Mouse (Mus musculus) small intestine, adult 2 months (tissue): ENCODE results near the gene Slmap. TPM values are rescaled to one million over a fixed set of nuclear protein-coding genes. Genes with fewer than 3 reads are reported as not detected.
"Not testable (repeated sequence)": the region's sequence is repeated elsewhere in the genome, so short reads cannot be mapped to it uniquely, and the experiment has no call there.

ENCODE experiments used
- H3K27ac ChIP-seq: fragments of 200-500 bp; 2 replicates; pipeline ENCODE4 v1.5.1; 2012; ENCODE audit warnings: low read depth, low read length, control low read depth, inconsistent platforms; ENCODE audit not compliant: insufficient read depth
- H3K27me3 ChIP-seq: fragments of 200-500 bp; 2 replicates; pipeline ENCODE4 v1.6.1; 2012; ENCODE audit warnings: mild to moderate bottlenecking, moderate library complexity, low read length, inconsistent platforms; ENCODE audit not compliant: control insufficient read depth, insufficient read depth
- H3K36me3 ChIP-seq: fragments of 200-500 bp; 2 replicates; pipeline ENCODE4 v1.6.1; 2012; ENCODE audit warnings: mild to moderate bottlenecking, low read length, control low read depth, inconsistent platforms; ENCODE audit not compliant: control insufficient read depth, insufficient read depth
- H3K4me1 ChIP-seq: fragments of 200-500 bp; 2 replicates; pipeline ENCODE4 v1.6.1; 2012; ENCODE audit warnings: low read length, inconsistent platforms, mixed read lengths; ENCODE audit not compliant: control insufficient read depth, insufficient read depth, insufficient read length
- H3K4me3 ChIP-seq: fragments of 200-500 bp; 2 replicates; pipeline ENCODE4 v1.5.1; 2012; ENCODE audit warnings: low read depth, mild to moderate bottlenecking, control low read depth, inconsistent platforms, low read length, moderate library complexity
- CTCF ChIP-seq: fragments of 200-500 bp; IDR thresholded peaks from 2 replicates; pipeline ENCODE4 v1.5.1; 2012; ENCODE audit warnings: low read depth, mild to moderate bottlenecking, control low read depth, inconsistent platforms, low read length, moderate library complexity, mixed read lengths; ENCODE audit not compliant: insufficient replicate concordance, insufficient read length; ENCODE audit errors: extremely low read depth
- POLR2A ChIP-seq: fragments of 200-500 bp; IDR thresholded peaks from 2 replicates; pipeline ENCODE4 v1.6.1; 2012; ENCODE audit warnings: low read depth, mild to moderate bottlenecking, control low read depth, inconsistent platforms, low read length, moderate library complexity
- WGBS: fragments of 180-500 bp; shearing (Covaris S2); methylation state at CpG from one replicate; pipeline ENCODE4 v1.1.7; 2018; 5-methylcytosine and 5-hydroxymethylcytosine counted together
- polyA plus RNA-seq: library from polyadenylated mRNA; depleted of rRNA; stranded (reverse); fragments of >200 nt; gene quantifications from 2 replicates; pipeline ENCODE4 v1.2.3, GENCODE M21; 2012

Gene Slmap
- polyA plus RNA-seq, 1 experiment, result 25.1 TPM

GRCm38 (mm10) chr14:26517843-26518242 is 16.9 kb downstream of the Slmap start:
- 79% methylated on average over 4 of the region's 4 CpGs for WGBS
- Histone ChIP-seq H3K36me3 (0 out of 2 replicates have a peak, but pooled peaks cover 1% of the 10 kb centered on the region), H3K27ac (no peak overlapping the region), H3K27me3 (no peaks in the 10 kb centered on the region), H3K4me3 (no peak overlapping the region), H3K4me1 (0 out of 2 replicates have a peak, but pooled peaks cover under 1% of the 10 kb centered on the region)
- no peak for TF ChIP-seq CTCF
- no peak for TF ChIP-seq POLR2A

GRCm38 (mm10) chr14:26516232-26516631 is 18.5 kb downstream of the Slmap start:
- 63% methylated on average over 2 of the region's 2 CpGs for WGBS

GRCm38 (mm10) chr14:26515802-26516201 is 18.9 kb downstream of the Slmap start:
- H3K27me3 ChIP-seq, result no peaks in the 10 kb centered on the region
- H3K4me3 ChIP-seq, result no peak overlapping the region
- 67% methylated on average over 9 of the region's 9 CpGs for WGBS
- H3K27ac ChIP-seq, result no peak overlapping the region
- no peaks in the 10 kb centered on the region for H3K4me1 ChIP-seq
- TF ChIP-seq CTCF, result no peak
- no peak for TF ChIP-seq POLR2A
- H3K36me3 ChIP-seq, result 0 out of 2 replicates have a peak, but pooled peaks cover 1% of the 10 kb centered on the region

More at GRCm38 (mm10) chr14:26516232-26516631, 18.5 kb downstream of the Slmap start:
- not testable (repeated sequence) for H3K36me3 ChIP-seq, H3K4me1 ChIP-seq, H3K4me3 ChIP-seq, H3K27me3 ChIP-seq, H3K27ac ChIP-seq

- 0 out of 2 replicates have a peak, but pooled peaks cover 1% of the 10 kb centered on the region for H3K36me3 ChIP-seq
- no peak overlapping the region for H3K27ac ChIP-seq
- no peak overlapping the region for H3K4me3 ChIP-seq
- TF ChIP-seq CTCF (no peak), POLR2A (no peak)
- H3K4me1 ChIP-seq, result peaks cover 6% of the 10 kb centered on the region; the same call in 1 of the 2 replicates
- WGBS, result 68% methylated on average over 2 of the region's 2 CpGs
- H3K27me3 ChIP-seq, result no peaks in the 10 kb centered on the region
Measured at GRCm38 (mm10) chr14:26510545-26510944, 24.2 kb downstream of the Slmap start.

GRCm38 (mm10) chr14:26508150-26508549 is 26.6 kb downstream of the Slmap start:
- peaks cover 6% of the 10 kb centered on the region; the same call in 1 of the 2 replicates for H3K4me1 ChIP-seq
- no peak overlapping the region for H3K4me3 ChIP-seq
- peaks cover 2% of the 10 kb centered on the region; the same call in 1 of the 2 replicates for H3K36me3 ChIP-seq
- TF ChIP-seq POLR2A (no peak), CTCF (no peak)
- 92% methylated on average over 6 of the region's 6 CpGs for WGBS
- H3K27ac ChIP-seq, result no peak overlapping the region
- no peaks in the 10 kb centered on the region for H3K27me3 ChIP-seq

GRCm38 (mm10) chr14:26507361-26507760 is 27.4 kb downstream of the Slmap start:
- H3K36me3 ChIP-seq, result peaks cover 2% of the 10 kb centered on the region; the same call in 1 of the 2 replicates
- peaks cover 6% of the 10 kb centered on the region; the same call in 1 of the 2 replicates for H3K4me1 ChIP-seq
- H3K27ac ChIP-seq, result no peak overlapping the region
- no peaks in the 10 kb centered on the region for H3K27me3 ChIP-seq
- no peak overlapping the region for H3K4me3 ChIP-seq
- 30% methylated on average over 4 of the region's 4 CpGs for WGBS
- no peak for TF ChIP-seq CTCF
- no peak for TF ChIP-seq POLR2A

GRCm38 (mm10) chr14:26504541-26504940 is 30.2 kb downstream of the Slmap start:
- H3K27ac ChIP-seq, result no peak overlapping the region
- no peaks in the 10 kb centered on the region for H3K27me3 ChIP-seq
- peaks cover 2% of the 10 kb centered on the region; the same call in 1 of the 2 replicates for H3K36me3 ChIP-seq
- TF ChIP-seq POLR2A, result no peak
- no peak for TF ChIP-seq CTCF
- no peak overlapping the region for H3K4me3 ChIP-seq
- peaks cover 6% of the 10 kb centered on the region; the same call in 1 of the 2 replicates for H3K4me1 ChIP-seq
- 93% methylated on average over 4 of the region's 4 CpGs for WGBS
